Mouse (Mus musculus): ENCODE data around the gene Pabpn1. TPM values are rescaled to one million over a fixed set of nuclear protein-coding genes. Genes with fewer than 3 reads are reported as not detected.

Gene Pabpn1
- polyA plus RNA-seq, 1 experiment from 2014 or later, result 168 TPM

GRCm38 (mm10) chr14:54865626-54866025, 26.7 kb upstream of the Pabpn1 start:
- Histone ChIP-seq H3K4me2 (replicated peaks; ENCODE audit: low read depth, low read length) (no peak overlapping the region), H3K4me3 (ENCODE audit: low read depth, low read length) (no peak overlapping the region), H3K36me3 (ENCODE audit: control insufficient read depth, insufficient read depth, low read length) (no peaks in the 10 kb centered on the region), H3K9me3 (ENCODE audit: control insufficient read depth, low read length) (no peaks in the 10 kb centered on the region), H3K27me3 (ENCODE audit: control insufficient read depth, insufficient read depth, low read length) (no peaks in the 10 kb centered on the region), H3K9ac (ENCODE audit: low read depth, low read length) (no peak overlapping the region), H3K4me1 (replicated peaks; ENCODE audit: control insufficient read depth, insufficient read depth, low read length) (no peaks in the 10 kb centered on the region), H3K27ac (ENCODE audit: low read depth, low read length) (no peak overlapping the region)
- no peak for DNase-seq (ENCODE audit: low spot score)
- 86% methylated on average over 5 of the region's 5 CpGs for WGBS
- ATAC-seq (ENCODE audit: low FRiP score), result no peak

GRCm38 (mm10) chr14:54866268-54866667, 26.0 kb upstream of the Pabpn1 start:
- Histone ChIP-seq H3K27ac (ENCODE audit: low read depth, low read length) (no peak overlapping the region), H3K4me2 (replicated peaks; ENCODE audit: low read depth, low read length) (no peak overlapping the region), H3K27me3 (ENCODE audit: control insufficient read depth, insufficient read depth, low read length) (no peaks in the 10 kb centered on the region), H3K9ac (ENCODE audit: low read depth, low read length) (no peak overlapping the region), H3K9me3 (ENCODE audit: control insufficient read depth, low read length) (no peaks in the 10 kb centered on the region), H3K4me1 (replicated peaks; ENCODE audit: control insufficient read depth, insufficient read depth, low read length) (no peaks in the 10 kb centered on the region), H3K36me3 (ENCODE audit: control insufficient read depth, insufficient read depth, low read length) (no peaks in the 10 kb centered on the region), H3K4me3 (ENCODE audit: low read depth, low read length) (no peak overlapping the region)
- ATAC-seq (ENCODE audit: low FRiP score) (no peak), DNase-seq (ENCODE audit: low spot score) (no peak)
- 66% methylated on average over 3 of the region's 3 CpGs for WGBS

GRCm38 (mm10) chr14:54866936-54867335, 25.4 kb upstream of the Pabpn1 start:
- Histone ChIP-seq H3K27ac (ENCODE audit: low read depth, low read length) (no peak overlapping the region), H3K36me3 (ENCODE audit: control insufficient read depth, insufficient read depth, low read length) (no peaks in the 10 kb centered on the region), H3K4me2 (replicated peaks; ENCODE audit: low read depth, low read length) (no peak overlapping the region), H3K4me3 (ENCODE audit: low read depth, low read length) (no peak overlapping the region), H3K27me3 (ENCODE audit: control insufficient read depth, insufficient read depth, low read length) (no peaks in the 10 kb centered on the region), H3K4me1 (replicated peaks; ENCODE audit: control insufficient read depth, insufficient read depth, low read length) (no peaks in the 10 kb centered on the region), H3K9ac (ENCODE audit: low read depth, low read length) (no peak overlapping the region), H3K9me3 (ENCODE audit: control insufficient read depth, low read length) (no peaks in the 10 kb centered on the region)
- DNase-seq (ENCODE audit: low spot score) (peak; percentile 40), ATAC-seq (ENCODE audit: low FRiP score) (no peak)
- WGBS, result 55% methylated on average over 5 of the region's 5 CpGs

GRCm38 (mm10) chr14:54868026-54868425, 24.3 kb upstream of the Pabpn1 start:
- Histone ChIP-seq H3K27me3 (ENCODE audit: control insufficient read depth, insufficient read depth, low read length) (no peaks in the 10 kb centered on the region), H3K4me1 (replicated peaks; ENCODE audit: control insufficient read depth, insufficient read depth, low read length) (no peaks in the 10 kb centered on the region), H3K4me3 (ENCODE audit: low read depth, low read length) (no peak overlapping the region), H3K27ac (ENCODE audit: low read depth, low read length) (no peak overlapping the region), H3K4me2 (replicated peaks; ENCODE audit: low read depth, low read length) (no peak overlapping the region), H3K9me3 (ENCODE audit: control insufficient read depth, low read length) (no peaks in the 10 kb centered on the region), H3K36me3 (ENCODE audit: control insufficient read depth, insufficient read depth, low read length) (no peaks in the 10 kb centered on the region), H3K9ac (ENCODE audit: low read depth, low read length) (no peak overlapping the region)
- ATAC-seq (ENCODE audit: low FRiP score) (no peak), DNase-seq (ENCODE audit: low spot score) (no peak)
- 87% methylated on average over 4 of the region's 4 CpGs for WGBS

- no peaks in the 10 kb centered on the region; the same call in 1 of the 2 replicates for H3K4me1 ChIP-seq (replicated peaks; ENCODE audit: control insufficient read depth, insufficient read depth, low read length)
- no peak within 1 kb of the TSS for H3K9ac ChIP-seq (ENCODE audit: low read depth, low read length)
- no peaks in the 10 kb centered on the region for H3K36me3 ChIP-seq (ENCODE audit: control insufficient read depth, insufficient read depth, low read length)
- H3K4me2 ChIP-seq (replicated peaks; ENCODE audit: low read depth, low read length), result no peak within 1 kb of the TSS
- DNase-seq (ENCODE audit: low spot score) (no peak), ATAC-seq (ENCODE audit: low FRiP score) (no peak)
- H3K27ac ChIP-seq (ENCODE audit: low read depth, low read length), result no peak within 1 kb of the TSS
- H3K9me3 ChIP-seq (ENCODE audit: control insufficient read depth, low read length), result no peaks in the 10 kb centered on the region
- H3K27me3 ChIP-seq (ENCODE audit: control insufficient read depth, insufficient read depth, low read length), result no peaks in the 10 kb centered on the region
- WGBS, result 89% methylated on average over 5 of the region's 5 CpGs
- no peak within 1 kb of the TSS for H3K4me3 ChIP-seq (ENCODE audit: low read depth, low read length)
These were observed 21.4 kb upstream of the Pabpn1 start, which contains the start of gene Homez for GRCm38 (mm10) chr14:54870861-54871260. Homez (minus strand) TSS chr14:54870961.

- Histone ChIP-seq H3K4me1 (replicated peaks; ENCODE audit: control insufficient read depth, insufficient read depth, low read length) (no peaks in the 10 kb centered on the region; the same call in 1 of the 2 replicates), H3K9ac (ENCODE audit: low read depth, low read length) (no peak overlapping the region), H3K36me3 (ENCODE audit: control insufficient read depth, insufficient read depth, low read length) (no peaks in the 10 kb centered on the region), H3K9me3 (ENCODE audit: control insufficient read depth, low read length) (no peaks in the 10 kb centered on the region), H3K4me3 (ENCODE audit: low read depth, low read length) (no peak overlapping the region), H3K4me2 (replicated peaks; ENCODE audit: low read depth, low read length) (no peak overlapping the region), H3K27me3 (ENCODE audit: control insufficient read depth, insufficient read depth, low read length) (no peaks in the 10 kb centered on the region), H3K27ac (ENCODE audit: low read depth, low read length) (no peak overlapping the region)
- WGBS, result 82% methylated on average over 3 of the region's 3 CpGs
- no peak for ATAC-seq (ENCODE audit: low FRiP score)
- DNase-seq (ENCODE audit: low spot score), result no peak
These were observed 18.1 kb upstream of the Pabpn1 start for GRCm38 (mm10) chr14:54874165-54874564.

- ATAC-seq (ENCODE audit: low FRiP score) (peak; percentile 63), DNase-seq (ENCODE audit: low spot score) (no peak)
- Histone ChIP-seq H3K27me3 (ENCODE audit: control insufficient read depth, insufficient read depth, low read length) (no peaks in the 10 kb centered on the region), H3K9me3 (ENCODE audit: control insufficient read depth, low read length) (no peaks in the 10 kb centered on the region), H3K4me1 (replicated peaks; ENCODE audit: control insufficient read depth, insufficient read depth, low read length) (no peaks in the 10 kb centered on the region; the same call in 1 of the 2 replicates), H3K36me3 (ENCODE audit: control insufficient read depth, insufficient read depth, low read length) (no peaks in the 10 kb centered on the region), H3K4me2 (replicated peaks; ENCODE audit: low read depth, low read length) (peak overlapping the region; percentile 99), H3K9ac (ENCODE audit: low read depth, low read length) (peak overlapping the region; percentile 84), H3K4me3 (ENCODE audit: low read depth, low read length) (peak overlapping the region; percentile 67), H3K27ac (ENCODE audit: low read depth, low read length) (peak overlapping the region; percentile 74)
- WGBS, result 2% methylated on average over 36 of the region's 36 CpGs
These were observed 16.3 kb upstream of the Pabpn1 start for GRCm38 (mm10) chr14:54875844-54876538.

GRCm38 (mm10) chr14:54876539-54877047, 15.7 kb upstream of the Pabpn1 start:
- Histone ChIP-seq H3K36me3 (ENCODE audit: control insufficient read depth, insufficient read depth, low read length) (no peaks in the 10 kb centered on the region), H3K4me1 (replicated peaks; ENCODE audit: control insufficient read depth, insufficient read depth, low read length) (no peaks in the 10 kb centered on the region; the same call in 1 of the 2 replicates), H3K27me3 (ENCODE audit: control insufficient read depth, insufficient read depth, low read length) (no peaks in the 10 kb centered on the region), H3K4me3 (ENCODE audit: low read depth, low read length) (peak overlapping the region; percentile 67), H3K27ac (ENCODE audit: low read depth, low read length) (peak overlapping the region; percentile 74), H3K9me3 (ENCODE audit: control insufficient read depth, low read length) (no peaks in the 10 kb centered on the region), H3K4me2 (replicated peaks; ENCODE audit: low read depth, low read length) (peak overlapping the region; percentile 99), H3K9ac (ENCODE audit: low read depth, low read length) (peak overlapping the region; percentile 84)
- WGBS, result under 1% methylated on average over 67 of the region's 72 CpGs
- DNase-seq (ENCODE audit: low spot score), result peak; percentile 96
- peak; percentile 92 for ATAC-seq (ENCODE audit: low FRiP score)

Data from hindbrain, embryonic 11.5 days (tissue).